Comparison of ENCODE assay signal across 10 mouse cellular contexts in the genomic region with DNA sequence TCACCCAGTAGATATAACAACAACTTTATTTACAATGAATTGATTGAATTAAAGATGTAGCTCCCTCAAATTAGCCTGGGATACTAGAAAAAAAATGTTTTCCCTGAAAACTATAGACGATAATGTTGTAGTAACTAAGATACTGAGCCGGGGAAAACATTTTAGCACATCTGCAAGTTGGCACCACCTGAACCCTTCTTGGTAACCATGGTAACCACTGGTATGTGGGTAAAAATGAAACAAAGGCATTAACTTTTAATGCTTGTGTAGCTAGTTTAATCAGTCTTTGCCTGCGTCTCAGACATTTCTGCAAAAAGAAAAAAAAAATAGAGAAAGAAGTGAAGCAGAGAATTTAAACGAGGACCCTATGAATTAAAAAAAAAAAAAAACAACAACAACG. TPM values are rescaled to one million over a fixed set of nuclear protein-coding genes. Genes with fewer than 3 reads are reported as not detected.
DNase-seq lines count a peak whose midpoint lies in the region; ATAC-seq and TF ChIP-seq lines count a peak whose summit lies in the region.
"Had no signal": no experiment of that assay in that cellular context is flagged by ENCODE, and none has a peak within 500 bp of the region (broad histone marks: within the 10 kb centered on the region; RNA-seq: fewer than 3 reads in every experiment).

No protein-coding gene starts in this region.

- H3K27me3 ChIP-seq in forebrain, embryonic 12.5 days = no peaks in the 10 kb centered on the region
- H3K27me3 ChIP-seq in forebrain, embryonic 15.5 days = no peaks in the 10 kb centered on the region
- H3K27me3 ChIP-seq in kidney, embryonic 15.5 days = no peaks in the 10 kb centered on the region
- H3K27me3 ChIP-seq in limb, embryonic 11.5 days (ENCODE audit: control insufficient read depth, insufficient read depth, low read length) = no peaks in the 10 kb centered on the region

- TF ChIP-seq CTCF in brain, embryonic 14.5 days (IDR thresholded peaks at IDR 0.05; ENCODE audit: borderline replicate concordance, extremely low read depth, insufficient read depth, insufficient read length) = no peak

- H3K9ac ChIP-seq in forebrain, embryonic 12.5 days = no peak overlapping the region
- no peak overlapping the region for H3K9ac ChIP-seq in forebrain, embryonic 15.5 days (replicated peaks)
- H3K9ac ChIP-seq in kidney, embryonic 15.5 days = no peak overlapping the region
- no peak overlapping the region for H3K9ac ChIP-seq in limb, embryonic 11.5 days (ENCODE audit: low read length)

- H3K4me3 ChIP-seq in forebrain, embryonic 12.5 days (replicated peaks) = no peak overlapping the region
- no peak overlapping the region for H3K4me3 ChIP-seq in forebrain, embryonic 15.5 days
- H3K4me3 ChIP-seq in kidney, embryonic 15.5 days (replicated peaks) = no peak overlapping the region
- H3K4me3 ChIP-seq in limb, embryonic 11.5 days (ENCODE audit: low read depth, low read length) = no peak overlapping the region

- DNase-seq in kidney, postnatal 36 days = no peak
- DNase-seq in brain, embryonic 14.5 days (ENCODE audit: low read depth) = peak; percentile 54
- no peak for DNase-seq in limb, embryonic 11.5 days (ENCODE audit: low spot score)
- no peak for DNase-seq in left cerebral cortex, adult 9 months (ENCODE audit: low spot score in 2 of 2)
- DNase-seq in spleen, adult 18-20 months = no peak
- DNase-seq: cerebellum, adult 8-10 months had no signal

- H3K9me3 ChIP-seq in forebrain, embryonic 12.5 days = no peaks in the 10 kb centered on the region
- no peaks in the 10 kb centered on the region for H3K9me3 ChIP-seq in forebrain, embryonic 15.5 days
- H3K9me3 ChIP-seq in kidney, embryonic 15.5 days (replicated peaks) = no peaks in the 10 kb centered on the region
- H3K9me3 ChIP-seq in limb, embryonic 11.5 days (ENCODE audit: control insufficient read depth, low read length) = no peaks in the 10 kb centered on the region

- peak overlapping the region; percentile 21; the same call in 1 of the 2 replicates for H3K4me2 ChIP-seq in forebrain, embryonic 12.5 days
- H3K4me2 ChIP-seq in forebrain, embryonic 15.5 days (replicated peaks) = no peak overlapping the region
- H3K4me2 ChIP-seq in kidney, embryonic 15.5 days = peak overlapping the region; percentile 23; the same call in 1 of the 2 replicates
- peak overlapping the region; percentile 17; the same call in 1 of the 2 replicates for H3K4me2 ChIP-seq in limb, embryonic 11.5 days (ENCODE audit: low read depth, severe bottlenecking)

- no peak overlapping the region for H3K27ac ChIP-seq in forebrain, embryonic 12.5 days
- no peak overlapping the region for H3K27ac ChIP-seq in forebrain, embryonic 15.5 days (replicated peaks)
- H3K27ac ChIP-seq in kidney, embryonic 15.5 days = no peak overlapping the region
- peak overlapping the region; percentile 56; the same call in 1 of the 2 replicates for H3K27ac ChIP-seq in limb, embryonic 11.5 days (replicated peaks; ENCODE audit: low read depth, low read length)

- 37% methylated on average over 5 of the region's 5 CpGs for WGBS in forebrain, embryonic 12.5 days
- 22% methylated on average over 5 of the region's 5 CpGs for WGBS in forebrain, embryonic 15.5 days
- WGBS in kidney, embryonic 15.5 days = 73% methylated on average over 5 of the region's 5 CpGs
- WGBS in limb, embryonic 11.5 days = 47% methylated on average over 5 of the region's 5 CpGs

- TF ChIP-seq POLR2A in brain, embryonic 14.5 days (IDR thresholded peaks at IDR 0.05; ENCODE audit: borderline replicate concordance, extremely low read depth, insufficient read depth, insufficient read length, poor library complexity, severe bottlenecking) = no peak

- H3K4me1 ChIP-seq in forebrain, embryonic 12.5 days = peaks cover 16% of the 10 kb centered on the region
- H3K4me1 ChIP-seq in forebrain, embryonic 15.5 days = peaks cover 17% of the 10 kb centered on the region
- H3K4me1 ChIP-seq in kidney, embryonic 15.5 days = peaks cover 6% of the 10 kb centered on the region; the same call in 1 of the 2 replicates
- H3K4me1 ChIP-seq in limb, embryonic 11.5 days (ENCODE audit: control insufficient read depth, insufficient read depth, low read length) = 0 out of 2 replicates have a peak, but pooled peaks cover 4% of the 10 kb centered on the region

- no peaks in the 10 kb centered on the region for H3K36me3 ChIP-seq in forebrain, embryonic 12.5 days (replicated peaks)
- no peaks in the 10 kb centered on the region for H3K36me3 ChIP-seq in forebrain, embryonic 15.5 days
- H3K36me3 ChIP-seq in kidney, embryonic 15.5 days = no peaks in the 10 kb centered on the region
- no peaks in the 10 kb centered on the region for H3K36me3 ChIP-seq in limb, embryonic 11.5 days (ENCODE audit: control insufficient read depth, insufficient read depth, low read length)

- ATAC-seq in forebrain, embryonic 12.5 days (ENCODE audit: low FRiP score) = no peak
- ATAC-seq in forebrain, embryonic 15.5 days (replicated peaks) = no peak
- no peak for ATAC-seq in kidney, embryonic 15.5 days (replicated peaks; ENCODE audit: low FRiP score)
- no peak for ATAC-seq in limb, embryonic 11.5 days (ENCODE audit: insufficient number of reproducible peaks, low FRiP score, low TSS enrichment, low read depth)

RNA-seq across cellular contexts. Expression of gene Cks2, which starts 33.5 kb away (rescaled TPM):
- 319 and 330 TPM in 2 replicates for polyA plus RNA-seq in forebrain, embryonic 12.5 days (2016; fragmentation: Nextera tagmentation; extraction: Ambion mirVana)
- 130 and 152 TPM in 2 replicates for polyA plus RNA-seq in forebrain, embryonic 15.5 days (2015; fragmentation: Nextera tagmentation; extraction: Ambion mirVana)
- 370 and 419 TPM in 2 replicates for polyA plus RNA-seq in kidney, embryonic 15.5 days (2015; fragmentation: Nextera tagmentation; extraction: Ambion mirVana)
- 47.5 and 103 TPM in 2 replicates for polyA plus RNA-seq in brain, embryonic 14.5 days (2012; rRNA removed)
- polyA plus RNA-seq in limb, embryonic 11.5 days (2014; fragmentation: Nextera tagmentation; extraction: Ambion mirVana) = 464 and 467 TPM in 2 replicates

RNA-seq across cellular contexts. Expression of gene Secisbp2, which starts 40.0 kb away (rescaled TPM):
- polyA plus RNA-seq in forebrain, embryonic 12.5 days (2016; fragmentation: Nextera tagmentation; extraction: Ambion mirVana) = 31.6 and 34.5 TPM in 2 replicates
- 33.3 and 37.7 TPM in 2 replicates for polyA plus RNA-seq in forebrain, embryonic 15.5 days (2015; fragmentation: Nextera tagmentation; extraction: Ambion mirVana)
- polyA plus RNA-seq in kidney, embryonic 15.5 days (2015; fragmentation: Nextera tagmentation; extraction: Ambion mirVana) = 26.6 and 31.9 TPM in 2 replicates
- polyA plus RNA-seq in brain, embryonic 14.5 days (2012; rRNA removed) = 25.9 and 32.0 TPM in 2 replicates
- 18.8 and 23.2 TPM in 2 replicates for polyA plus RNA-seq in limb, embryonic 11.5 days (2014; fragmentation: Nextera tagmentation; extraction: Ambion mirVana)

RNA-seq across cellular contexts. Expression of gene Shc3, which starts 42.3 kb away (rescaled TPM):
- polyA plus RNA-seq in forebrain, embryonic 12.5 days (2016; fragmentation: Nextera tagmentation; extraction: Ambion mirVana) = 7.9 and 9.6 TPM in 2 replicates
- polyA plus RNA-seq in forebrain, embryonic 15.5 days (2015; fragmentation: Nextera tagmentation; extraction: Ambion mirVana) = 9.6 and 10.1 TPM in 2 replicates
- polyA plus RNA-seq in kidney, embryonic 15.5 days (2015; fragmentation: Nextera tagmentation; extraction: Ambion mirVana) = 0.18 TPM in 2 replicates
- 13.9 and 17.4 TPM in 2 replicates for polyA plus RNA-seq in brain, embryonic 14.5 days (2012; rRNA removed)
- polyA plus RNA-seq in limb, embryonic 11.5 days (2014; fragmentation: Nextera tagmentation; extraction: Ambion mirVana) = 0.32 and 0.50 TPM in 2 replicates
- polyA plus RNA-seq: liver, adult 2 months had no signal
